Mouse (Mus musculus) kidney, embryonic 14.5 days (tissue): ENCODE data around the gene Upk2. TPM values are rescaled to one million over a fixed set of nuclear protein-coding genes. Genes with fewer than 3 reads are reported as not detected.

Experiments
- ATAC-seq: fragments of 200-750 bp; cut with Nextera tagmentation; 2 replicates; pipeline ENCODE4 v1.8.0; 2017; ENCODE audit warnings: moderate number of reproducible peaks, mild to moderate bottlenecking, moderate TSS enrichment, moderate library complexity; ENCODE audit not compliant: low FRiP score, low TSS enrichment
- H3K27ac ChIP-seq: fragments of 300-500 bp; sonication (generic); 2 replicates; pipeline ENCODE4 v1.5.1; 2014; ENCODE audit warnings: low read depth, mild to moderate bottlenecking, low read length, moderate library complexity, mixed read lengths
- H3K27me3 ChIP-seq: fragments of 300-500 bp; sonication (generic); 2 replicates; pipeline ENCODE4 v1.6.1; 2014; ENCODE audit warnings: mild to moderate bottlenecking, low read length; ENCODE audit not compliant: control insufficient read depth, insufficient read depth
- H3K36me3 ChIP-seq: fragments of 300-500 bp; sonication (generic); 2 replicates; pipeline ENCODE4 v1.6.1; 2014; ENCODE audit warnings: low read length, mixed read lengths; ENCODE audit not compliant: control insufficient read depth, insufficient read depth
- H3K4me1 ChIP-seq: fragments of 300-500 bp; sonication (generic); 2 replicates; pipeline ENCODE4 v1.6.1; 2014; ENCODE audit warnings: low read length, mixed read lengths; ENCODE audit not compliant: control insufficient read depth, insufficient read depth
- H3K4me2 ChIP-seq: fragments of 300-500 bp; sonication (generic); replicated peaks from 2 replicates; pipeline ENCODE4 v1.6.1; 2014; ENCODE audit warnings: low read depth, mild to moderate bottlenecking, low read length
- H3K4me3 ChIP-seq: fragments of 300-500 bp; sonication (generic); 2 replicates; pipeline ENCODE4 v1.5.1; 2014; ENCODE audit warnings: mild to moderate bottlenecking, low read length
- H3K9ac ChIP-seq: fragments of 300-500 bp; sonication (generic); 2 replicates; pipeline ENCODE4 v1.6.1; 2014; ENCODE audit warnings: low read depth, mild to moderate bottlenecking, low read length, moderate library complexity
- H3K9me3 ChIP-seq: fragments of 300-500 bp; sonication (generic); 2 replicates; pipeline ENCODE4 v1.6.1; 2016; ENCODE audit warnings: low read length; ENCODE audit not compliant: control insufficient read depth
- WGBS: fragments of 180-500 bp; shearing (Covaris S2); extraction: QIAGEN DNeasy Blood & Tissue Kit; methylation state at CpG from one replicate; pipeline ENCODE4 v1.1.7; 2014; 5-methylcytosine and 5-hydroxymethylcytosine counted together
- polyA plus RNA-seq: library from polyadenylated mRNA; unstranded; fragments of >200 nt; fragmentation: Nextera tagmentation; extraction: Ambion mirVana; gene quantifications from 2 replicates; pipeline ENCODE4 v1.2.1, GENCODE M21; 2014

Upk2 gene
- polyA plus RNA-seq, 1 experiment from 2014 or later, result 0.39 TPM

- Histone ChIP-seq H3K4me1 (peaks cover 9% of the 10 kb centered on the region; the same call in 1 of the 2 replicates), H3K27ac (peak overlapping the region; percentile 97), H3K27me3 (no peaks in the 10 kb centered on the region), H3K4me3 (peak overlapping the region; percentile 60), H3K9me3 (no peaks in the 10 kb centered on the region), H3K36me3 (no peaks in the 10 kb centered on the region), H3K9ac (peak overlapping the region; percentile 74; the same call in 1 of the 2 replicates), H3K4me2 (peak overlapping the region; percentile 95)
- no peak for ATAC-seq
- WGBS, result 5% methylated on average over 24 of the region's 24 CpGs
Measured at GRCm38 (mm10) chr9:44477339-44478228, 22.8 kb upstream of the Upk2 start.

DNA sequence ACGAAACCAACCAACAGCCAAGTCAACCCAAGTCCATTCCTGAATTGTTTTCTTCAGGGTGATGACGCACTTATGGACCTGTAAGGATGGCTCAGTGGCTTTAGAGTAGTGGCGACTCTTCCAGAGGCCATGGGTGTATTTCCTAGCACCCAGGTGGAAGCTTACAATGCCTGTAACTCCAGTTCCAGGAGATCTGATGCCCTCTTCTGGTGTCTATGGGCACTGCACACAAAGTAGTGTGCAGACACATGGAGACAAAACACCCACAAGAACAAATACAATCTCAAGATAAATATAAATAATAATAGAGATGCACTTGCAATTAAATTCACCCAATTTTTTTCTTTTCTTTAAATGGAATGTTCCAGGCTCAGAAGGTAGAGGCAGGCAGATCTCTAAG lies 21.2 kb upstream of the Upk2 start:
- 96% methylated on average over 3 of the region's 3 CpGs for WGBS
- Histone ChIP-seq H3K9ac (no peak overlapping the region), H3K9me3 (no peaks in the 10 kb centered on the region), H3K27me3 (no peaks in the 10 kb centered on the region), H3K27ac (no peak overlapping the region), H3K36me3 (no peaks in the 10 kb centered on the region), H3K4me1 (0 out of 2 replicates have a peak, but pooled peaks cover 4% of the 10 kb centered on the region), H3K4me3 (no peak overlapping the region), H3K4me2 (no peak overlapping the region)
- ATAC-seq, result no peak

DNA sequence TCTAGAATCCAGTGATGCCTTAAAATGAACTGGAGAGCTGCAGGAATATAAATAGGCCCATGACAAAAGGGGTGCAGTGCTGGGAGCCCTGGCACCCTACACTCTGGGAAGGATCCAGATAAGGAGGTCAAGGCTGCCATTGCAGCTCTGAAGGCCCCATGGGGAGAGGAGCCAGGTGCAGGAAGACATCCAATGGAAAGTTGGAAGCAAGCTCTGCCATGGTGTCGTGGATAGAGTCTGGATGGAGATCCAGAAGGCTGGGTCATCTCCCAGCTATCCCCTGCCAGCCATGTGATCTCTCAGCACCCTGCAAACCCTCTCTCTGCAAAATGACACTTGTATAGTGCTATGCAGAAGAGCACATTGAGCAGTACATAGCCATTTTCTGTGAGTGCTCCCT lies 19.6 kb upstream of the Upk2 start:
- Histone ChIP-seq H3K4me2 (no peak overlapping the region), H3K27ac (no peak overlapping the region), H3K9ac (no peak overlapping the region), H3K9me3 (no peaks in the 10 kb centered on the region), H3K36me3 (no peaks in the 10 kb centered on the region), H3K27me3 (no peaks in the 10 kb centered on the region), H3K4me1 (0 out of 2 replicates have a peak, but pooled peaks cover 4% of the 10 kb centered on the region), H3K4me3 (no peak overlapping the region)
- 37% methylated on average over 1 of the region's 1 CpGs for WGBS
- no peak for ATAC-seq

DNA sequence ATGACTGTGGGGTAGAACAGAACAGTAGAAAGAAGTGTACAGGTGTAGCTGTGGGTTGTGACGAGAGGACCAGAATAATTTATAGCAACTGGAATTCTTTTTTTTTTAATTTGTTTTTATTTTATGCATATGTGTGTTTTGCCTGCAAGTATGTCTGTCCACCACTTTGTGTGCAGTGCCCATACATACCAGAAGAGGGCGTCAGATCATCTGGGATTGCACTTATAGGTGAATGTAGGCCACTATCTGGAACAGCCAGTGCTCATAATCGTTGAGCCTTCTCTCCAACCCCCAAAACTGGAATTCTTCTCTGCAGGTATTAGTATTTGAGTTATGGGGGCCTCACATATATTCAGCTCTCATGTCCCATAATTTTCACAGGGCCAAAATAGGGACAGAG lies 18.4 kb upstream of the Upk2 start:
- no peaks in the 10 kb centered on the region for H3K27me3 ChIP-seq
- no peaks in the 10 kb centered on the region for H3K36me3 ChIP-seq
- H3K4me1 ChIP-seq, result 0 out of 2 replicates have a peak, but pooled peaks cover 3% of the 10 kb centered on the region
- WGBS, result 74% methylated on average over 3 of the region's 3 CpGs
- H3K9ac ChIP-seq, result no peak overlapping the region
- no peak overlapping the region for H3K4me3 ChIP-seq
- ATAC-seq, result no peak
- no peak overlapping the region for H3K27ac ChIP-seq
- H3K9me3 ChIP-seq, result no peaks in the 10 kb centered on the region
- H3K4me2 ChIP-seq, result no peak overlapping the region

GRCm38 (mm10) chr9:44468800-44469199 lies 14.0 kb upstream of the Upk2 start:
- ATAC-seq, result no peak
- no peak overlapping the region for H3K27ac ChIP-seq
- H3K4me2 ChIP-seq, result no peak overlapping the region
- no peaks in the 10 kb centered on the region for H3K27me3 ChIP-seq
- no peaks in the 10 kb centered on the region for H3K4me1 ChIP-seq
- H3K4me3 ChIP-seq, result no peak overlapping the region
- H3K36me3 ChIP-seq, result no peaks in the 10 kb centered on the region
- WGBS, result 73% methylated on average over 2 of the region's 2 CpGs
- H3K9ac ChIP-seq, result no peak overlapping the region
- H3K9me3 ChIP-seq, result no peaks in the 10 kb centered on the region

DNA sequence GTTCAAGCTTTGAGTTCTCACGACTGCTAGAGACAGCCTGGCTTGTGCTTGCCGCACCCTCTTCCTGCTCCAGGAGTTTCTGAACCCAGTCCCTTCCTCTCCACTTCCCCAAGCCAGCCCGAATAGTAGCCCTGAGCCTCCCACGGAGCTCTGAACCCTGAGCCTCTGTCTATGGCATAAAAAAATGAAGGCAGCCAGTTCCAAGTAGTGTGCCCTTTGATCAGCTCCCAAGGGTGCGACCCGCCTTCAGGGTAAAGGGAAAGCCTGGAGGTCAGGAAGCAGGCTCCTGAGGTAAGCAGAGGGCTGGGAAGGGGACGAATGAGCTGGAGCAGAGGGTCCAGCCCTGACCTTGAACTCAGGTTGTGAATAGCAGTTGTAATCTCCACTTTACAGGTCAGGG lies 13.4 kb upstream of the Upk2 start:
- 42% methylated on average over 7 of the region's 7 CpGs for WGBS
- Histone ChIP-seq H3K4me3 (no peak overlapping the region), H3K4me2 (no peak overlapping the region), H3K4me1 (no peaks in the 10 kb centered on the region), H3K27me3 (no peaks in the 10 kb centered on the region), H3K27ac (no peak overlapping the region), H3K36me3 (no peaks in the 10 kb centered on the region), H3K9ac (no peak overlapping the region), H3K9me3 (no peaks in the 10 kb centered on the region)
- no peak for ATAC-seq

GRCm38 (mm10) chr9:44461950-44462349 lies 7.2 kb upstream of the Upk2 start:
- H3K4me3 ChIP-seq, result no peak overlapping the region
- WGBS, result 82% methylated on average over 5 of the region's 5 CpGs

GRCm38 (mm10) chr9:44457035-44457742 lies 2.4 kb upstream of the Upk2 start:
- 5% methylated on average over 11 of the region's 11 CpGs for WGBS
- H3K4me2 ChIP-seq, result no peak overlapping the region
- ATAC-seq, result peak; percentile 65; the same call in 1 of the 2 replicates

More at GRCm38 (mm10) chr9:44461950-44462349, 7.2 kb upstream of the Upk2 start:
- Histone ChIP-seq H3K27ac (no peak overlapping the region), H3K9me3 (no peaks in the 10 kb centered on the region), H3K9ac (no peak overlapping the region), H3K27me3 (no peaks in the 10 kb centered on the region), H3K4me2 (no peak overlapping the region), H3K36me3 (no peaks in the 10 kb centered on the region), H3K4me1 (peaks cover 2% of the 10 kb centered on the region; the same call in 1 of the 2 replicates)
- ATAC-seq, result no peak

More at GRCm38 (mm10) chr9:44457035-44457742, 2.4 kb upstream of the Upk2 start:
- Histone ChIP-seq H3K4me1 (peaks cover 3% of the 10 kb centered on the region; the same call in 1 of the 2 replicates), H3K9me3 (no peaks in the 10 kb centered on the region), H3K4me3 (no peak overlapping the region), H3K36me3 (no peaks in the 10 kb centered on the region), H3K9ac (no peak overlapping the region), H3K27ac (no peak overlapping the region), H3K27me3 (no peaks in the 10 kb centered on the region)
